Mouse (Mus musculus) limb, embryonic 14.5 days (tissue): ENCODE measurements around the gene Rnf19b. TPM values are rescaled to one million over a fixed set of nuclear protein-coding genes. Genes with fewer than 3 reads are reported as not detected.

Experiments used
- ATAC-seq: fragments of 200-750 bp; cut with Nextera tagmentation; 2 replicates; pipeline ENCODE4 v1.8.0; 2017; ENCODE audit warnings: low read depth, moderate number of reproducible peaks, moderate TSS enrichment; ENCODE audit not compliant: low FRiP score
- DNase-seq: peaks from one replicate; pipeline ENCODE4 v3.0.0-alpha.2; 2015; ENCODE audit warnings: low spot score
- H3K27ac ChIP-seq: fragments of 300-500 bp; sonication (generic); replicated peaks from 2 replicates; pipeline ENCODE4 v1.5.1; 2014; ENCODE audit warnings: low read depth, mild to moderate bottlenecking, low read length, moderate library complexity, mixed read lengths
- H3K27me3 ChIP-seq: fragments of 300-500 bp; sonication (generic); 2 replicates; pipeline ENCODE4 v1.6.1; 2014; ENCODE audit warnings: low read length, mixed read lengths; ENCODE audit not compliant: control insufficient read depth, insufficient read depth
- H3K36me3 ChIP-seq: fragments of 300-500 bp; sonication (generic); 2 replicates; pipeline ENCODE4 v1.6.1; 2014; ENCODE audit warnings: mild to moderate bottlenecking, low read length, moderate library complexity, mixed read lengths; ENCODE audit not compliant: control insufficient read depth, insufficient read depth
- H3K4me1 ChIP-seq: fragments of 300-500 bp; sonication (generic); 2 replicates; pipeline ENCODE4 v1.6.1; 2014; ENCODE audit warnings: antibody characterized with exemption, low read length, mixed read lengths; ENCODE audit not compliant: control insufficient read depth, insufficient read depth
- H3K4me2 ChIP-seq: fragments of 300-500 bp; sonication (generic); replicated peaks from 2 replicates; pipeline ENCODE4 v1.6.1; 2014; ENCODE audit warnings: low read depth, mild to moderate bottlenecking, low read length, moderate library complexity; ENCODE audit not compliant: severe bottlenecking
- H3K4me3 ChIP-seq: fragments of 300-500 bp; sonication (generic); replicated peaks from 2 replicates; pipeline ENCODE4 v1.5.1; 2014; ENCODE audit warnings: low read length
- H3K9ac ChIP-seq: fragments of 300-500 bp; sonication (generic); 2 replicates; pipeline ENCODE4 v1.6.1; 2014; ENCODE audit warnings: mild to moderate bottlenecking, low read depth, low read length, moderate library complexity; ENCODE audit not compliant: severe bottlenecking
- H3K9me3 ChIP-seq: fragments of 300-500 bp; sonication (generic); 2 replicates; pipeline ENCODE4 v1.6.1; 2016; ENCODE audit warnings: low read length; ENCODE audit not compliant: control insufficient read depth
- POLR2A ChIP-seq: fragments of 200-500 bp; IDR thresholded peaks from 2 replicates; pipeline ENCODE4 v1.8.0; 2012; ENCODE audit warnings: inconsistent platforms, mild to moderate bottlenecking, moderate library complexity, borderline replicate concordance; ENCODE audit not compliant: insufficient read depth, insufficient read length; ENCODE audit errors: extremely low read depth
- WGBS: fragments of 180-500 bp; shearing (Covaris S2); extraction: QIAGEN DNeasy Blood & Tissue Kit; methylation state at CpG from one replicate; pipeline ENCODE4 v1.1.7; 2014; 5-methylcytosine and 5-hydroxymethylcytosine counted together
- polyA plus RNA-seq, 2 experiments: library from polyadenylated mRNA; depleted of rRNA in 1 of 2; stranded (reverse) in 1 of 2; unstranded in 1 of 2; fragments of >200 nt; fragmentation: Nextera tagmentation in 1 of 2; extraction: Ambion mirVana in 1 of 2; gene quantifications; 2 replicates each; pipeline versions ENCODE4 v1.2.1 to v1.2.3; 2012 to 2014

Rnf19b gene
- polyA plus RNA-seq, 2 experiments, result 9.9 to 28.1 TPM

- Histone ChIP-seq H3K27me3 (peaks cover 22% of the 10 kb centered on the region), H3K4me2 (peak within 1 kb of the TSS; percentile 43), H3K36me3 (no peaks in the 10 kb centered on the region), H3K4me3 (peak within 1 kb of the TSS; percentile 29), H3K27ac (no peak within 1 kb of the TSS), H3K9ac (peak within 1 kb of the TSS; percentile 40), H3K9me3 (no peaks in the 10 kb centered on the region), H3K4me1 (peaks cover 4% of the 10 kb centered on the region; the same call in 1 of the 2 replicates)
- 2% methylated on average over 30 of the region's 40 CpGs for WGBS
- no peak for TF ChIP-seq POLR2A
- DNase-seq (no peak), ATAC-seq (no peak)
These were observed 47.3 kb downstream of the Rnf19b start, which contains the start of gene Tmem54 for GRCm38 (mm10) chr4:129105356-129105755. TSS of gene Tmem54 (plus strand) at chr4:129105548.

GRCm38 (mm10) chr4:129106073-129106472 lies 48.0 kb downstream of the Rnf19b start:
- Histone ChIP-seq H3K9ac (peak overlapping the region; percentile 40; the same call in 1 of the 2 replicates), H3K4me1 (peaks cover 4% of the 10 kb centered on the region; the same call in 1 of the 2 replicates), H3K36me3 (no peaks in the 10 kb centered on the region), H3K4me2 (peak overlapping the region; percentile 43; the same call in 1 of the 2 replicates), H3K27ac (no peak overlapping the region), H3K27me3 (peaks cover 22% of the 10 kb centered on the region), H3K9me3 (no peaks in the 10 kb centered on the region), H3K4me3 (peak overlapping the region; percentile 29)
- DNase-seq, result no peak
- WGBS, result 15% methylated on average over 9 of the region's 9 CpGs
- no peak for ATAC-seq
- TF ChIP-seq POLR2A, result no peak

- H3K4me3 ChIP-seq, result no peak overlapping the region
- H3K9ac ChIP-seq, result no peak overlapping the region
- DNase-seq (no peak), ATAC-seq (no peak)
- no peak for TF ChIP-seq POLR2A
- H3K27ac ChIP-seq, result no peak overlapping the region
- H3K4me2 ChIP-seq, result no peak overlapping the region
- H3K4me1 ChIP-seq, result peaks cover 4% of the 10 kb centered on the region; the same call in 1 of the 2 replicates
- H3K27me3 ChIP-seq, result peaks cover 22% of the 10 kb centered on the region
- WGBS, result 60% methylated on average over 10 of the region's 10 CpGs
- no peaks in the 10 kb centered on the region for H3K9me3 ChIP-seq
- no peaks in the 10 kb centered on the region for H3K36me3 ChIP-seq
These were observed 49.4 kb downstream of the Rnf19b start for GRCm38 (mm10) chr4:129107348-129107899.

- H3K9me3 ChIP-seq, result no peaks in the 10 kb centered on the region
- no peaks in the 10 kb centered on the region for H3K36me3 ChIP-seq
- no peak for ATAC-seq
- TF ChIP-seq POLR2A, result no peak
- H3K9ac ChIP-seq, result no peak overlapping the region
- 64% methylated on average over 7 of the region's 7 CpGs for WGBS
- peaks cover 4% of the 10 kb centered on the region; the same call in 1 of the 2 replicates for H3K4me1 ChIP-seq
- no peak for DNase-seq
- no peak overlapping the region for H3K4me3 ChIP-seq
- no peak overlapping the region for H3K4me2 ChIP-seq
- no peak overlapping the region for H3K27ac ChIP-seq
- peaks cover 22% of the 10 kb centered on the region for H3K27me3 ChIP-seq
These were observed 50.6 kb downstream of the Rnf19b start for GRCm38 (mm10) chr4:129108624-129109023.

GRCm38 (mm10) chr4:129110804-129111203 lies 52.7 kb downstream of the Rnf19b start:
- TF ChIP-seq POLR2A, result no peak
- Histone ChIP-seq H3K4me1 (no peaks in the 10 kb centered on the region), H3K9ac (no peak overlapping the region), H3K36me3 (no peaks in the 10 kb centered on the region), H3K9me3 (no peaks in the 10 kb centered on the region), H3K4me2 (no peak overlapping the region), H3K27ac (no peak overlapping the region), H3K27me3 (peaks cover 4% of the 10 kb centered on the region), H3K4me3 (no peak overlapping the region)
- DNase-seq, result no peak
- no peak for ATAC-seq
- 88% methylated on average over 6 of the region's 6 CpGs for WGBS
